In genomic region chr8:103467536-103468160, GRCm38 (mm10) we compare ENCODE assay signal across 17 mouse cellular contexts.
DNase-seq lines count a peak whose midpoint lies in the region; ATAC-seq and TF ChIP-seq lines count a peak whose summit lies in the region.
"Had no signal": no experiment of that assay in that cellular context is flagged by ENCODE, and none has a peak within 500 bp of the region (broad histone marks: within the 10 kb centered on the region; RNA-seq: fewer than 3 reads in every experiment).

No protein-coding gene starts in this region.

- 51% methylated on average over 6 of the region's 6 CpGs for WGBS in hindbrain, embryonic 16.5 days
- WGBS in hindbrain, embryonic 11.5 days: 70% methylated on average over 6 of the region's 6 CpGs
- WGBS in midbrain, embryonic 13.5 days: 33% methylated on average over 6 of the region's 6 CpGs

- DNase-seq in hindbrain, embryonic 11.5 days (ENCODE audit: low spot score): no peak
- peak; percentile 4 to 6 for DNase-seq in lung, adult 18-20 months
- DNase-seq in lung, postnatal 14 days: no peak
- peak; percentile 38 for DNase-seq in brain, embryonic 14.5 days (ENCODE audit: low read depth)
- DNase-seq in spleen, postnatal 10 days (ENCODE audit: low spot score in 2 of 2): no peak
- DNase-seq in layer of hippocampus, adult 2 months (ENCODE audit: low spot score in 2 of 2): no peak
- DNase-seq: cerebellum, postnatal 25 days; forebrain, postnatal 0 days; heart, postnatal 10 days; right cerebral cortex, postnatal 25 days; thymus, adult 18-20 months had no signal

- H3K9ac ChIP-seq in hindbrain, embryonic 16.5 days (ENCODE audit: low read depth, low read length): no peak overlapping the region
- no peak overlapping the region for H3K9ac ChIP-seq in hindbrain, embryonic 11.5 days (ENCODE audit: low read depth, low read length)
- no peak overlapping the region for H3K9ac ChIP-seq in midbrain, embryonic 13.5 days (replicated peaks)
- H3K9ac ChIP-seq: forebrain, postnatal 0 days; hindbrain, embryonic 15.5 days; liver, embryonic 14.5 days had no signal

- H3K4me2 ChIP-seq in hindbrain, embryonic 16.5 days (ENCODE audit: low read length): no peak overlapping the region
- H3K4me2 ChIP-seq in hindbrain, embryonic 11.5 days (replicated peaks; ENCODE audit: low read depth, low read length): no peak overlapping the region
- no peak overlapping the region for H3K4me2 ChIP-seq in midbrain, embryonic 13.5 days (replicated peaks)
- H3K4me2 ChIP-seq: hindbrain, embryonic 15.5 days had no signal

- no peaks in the 10 kb centered on the region for H3K27me3 ChIP-seq in hindbrain, embryonic 16.5 days (replicated peaks; ENCODE audit: control insufficient read depth, insufficient read depth, low read length)
- no peaks in the 10 kb centered on the region for H3K27me3 ChIP-seq in hindbrain, embryonic 11.5 days (ENCODE audit: control insufficient read depth, insufficient read depth, low read length)
- 0 out of 2 replicates have a peak, but pooled peaks cover 2% of the 10 kb centered on the region for H3K27me3 ChIP-seq in midbrain, embryonic 13.5 days
- H3K27me3 ChIP-seq: hindbrain, embryonic 15.5 days had no signal

- TF ChIP-seq CTCF in brain, embryonic 14.5 days (IDR thresholded peaks at IDR 0.05; ENCODE audit: borderline replicate concordance, extremely low read depth, insufficient read depth, insufficient read length): no peak
- TF ChIP-seq CTCF in layer of hippocampus, adult 2 months (conservative IDR thresholded peaks at IDR 0.05): no peak

- H3K4me3 ChIP-seq in hindbrain, embryonic 16.5 days (ENCODE audit: low read length): no peak overlapping the region
- H3K4me3 ChIP-seq in hindbrain, embryonic 11.5 days (ENCODE audit: low read depth, low read length): no peak overlapping the region
- H3K4me3 ChIP-seq in midbrain, embryonic 13.5 days (replicated peaks): no peak overlapping the region
- no peak overlapping the region for H3K4me3 ChIP-seq in layer of hippocampus, adult 2 months
- H3K4me3 ChIP-seq: erythroblast, embryonic 14.5 days; hindbrain, embryonic 15.5 days; limb, embryonic 10.5 days had no signal

- H3K9me3 ChIP-seq in hindbrain, embryonic 16.5 days (ENCODE audit: control insufficient read depth, low read length): no peaks in the 10 kb centered on the region
- no peaks in the 10 kb centered on the region for H3K9me3 ChIP-seq in hindbrain, embryonic 11.5 days (ENCODE audit: control insufficient read depth, low read length)
- no peaks in the 10 kb centered on the region for H3K9me3 ChIP-seq in midbrain, embryonic 13.5 days
- H3K9me3 ChIP-seq: hindbrain, embryonic 15.5 days; limb, embryonic 10.5 days had no signal

- no peaks in the 10 kb centered on the region for H3K36me3 ChIP-seq in hindbrain, embryonic 16.5 days (ENCODE audit: control insufficient read depth, insufficient read depth, low read length)
- H3K36me3 ChIP-seq in hindbrain, embryonic 11.5 days (ENCODE audit: control insufficient read depth, insufficient read depth, low read length): no peaks in the 10 kb centered on the region
- no peaks in the 10 kb centered on the region for H3K36me3 ChIP-seq in midbrain, embryonic 13.5 days
- H3K36me3 ChIP-seq: hindbrain, embryonic 15.5 days; limb, embryonic 10.5 days had no signal

- ATAC-seq in hindbrain, embryonic 16.5 days: peak; percentile 40; the same call in 1 of the 2 replicates
- no peak for ATAC-seq in hindbrain, embryonic 11.5 days (ENCODE audit: low FRiP score)
- peak; percentile 55; the same call in 1 of the 2 replicates for ATAC-seq in midbrain, embryonic 13.5 days
- ATAC-seq: forebrain, postnatal 0 days had no signal

- H3K4me1 ChIP-seq in hindbrain, embryonic 16.5 days (ENCODE audit: control insufficient read depth, insufficient read depth, low read depth, low read length): peaks cover 2% of the 10 kb centered on the region; the same call in 1 of the 2 replicates
- peaks cover 3% of the 10 kb centered on the region; the same call in 1 of the 2 replicates for H3K4me1 ChIP-seq in hindbrain, embryonic 11.5 days (replicated peaks; ENCODE audit: control insufficient read depth, insufficient read depth, low read length)
- H3K4me1 ChIP-seq in midbrain, embryonic 13.5 days (replicated peaks): peaks cover 18% of the 10 kb centered on the region

- no peak for TF ChIP-seq POLR2A in brain, embryonic 14.5 days (IDR thresholded peaks at IDR 0.05; ENCODE audit: borderline replicate concordance, extremely low read depth, insufficient read depth, insufficient read length, poor library complexity, severe bottlenecking)

- H3K27ac ChIP-seq in hindbrain, embryonic 16.5 days (ENCODE audit: low read depth, low read length): no peak overlapping the region
- H3K27ac ChIP-seq in hindbrain, embryonic 11.5 days (ENCODE audit: low read depth, low read length): no peak overlapping the region
- no peak overlapping the region for H3K27ac ChIP-seq in midbrain, embryonic 13.5 days
- H3K27ac ChIP-seq in layer of hippocampus, adult 2 months: no peak overlapping the region
- H3K27ac ChIP-seq: hindbrain, embryonic 15.5 days; limb, embryonic 10.5 days; liver, embryonic 14.5 days had no signal

Comparison
In these comparisons a context has a peak if more than half of its experiments do, and no peak if none do; other contexts are left out.
1. DNase-seq: peak in lung, adult 18-20 months (2 of 2) and brain, embryonic 14.5 days (single experiment); none in hindbrain, embryonic 11.5 days (single experiment), lung, postnatal 14 days (single experiment), spleen, postnatal 10 days (0 of 2) and layer of hippocampus, adult 2 months (0 of 2).